Mouse (Mus musculus) neutrophil, adult 59 days (primary cell): ENCODE measurements around the gene Spin2f. TPM values are rescaled to one million over a fixed set of nuclear protein-coding genes. Genes with fewer than 3 reads are reported as not detected.

Experiments used
- total RNA-seq, 2 experiments: library from RNA; stranded (reverse); gene quantifications; 1 replicate in 1 of 2; 2 replicates in 1 of 2; pipeline ENCODE4 v1.2.4; 2023

Gene Spin2f
- not detected for total RNA-seq

DNA sequence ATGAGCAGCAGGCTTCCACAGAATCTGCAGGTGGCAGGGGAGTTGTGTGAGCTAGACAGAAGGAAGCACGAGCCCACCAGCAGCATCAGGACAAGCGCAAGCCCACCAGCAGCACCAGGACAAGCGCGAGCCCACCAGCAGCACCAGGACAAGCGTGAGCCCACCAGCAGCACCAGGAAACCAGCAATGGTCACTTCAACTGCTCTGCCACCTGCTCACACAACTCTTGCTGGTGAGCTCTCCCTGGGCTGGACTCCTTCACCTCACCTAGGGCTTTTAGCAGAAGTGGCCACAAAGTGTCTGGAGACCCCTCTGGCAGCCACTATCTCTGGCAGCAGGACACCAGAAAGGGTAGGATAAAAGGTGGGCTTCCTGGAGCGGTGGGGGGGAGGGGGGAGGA is at the start of gene Spin2f:
Gene Spin2f, plus strand, starts transcription at position 301 of the 400 bp plus-strand sequence.

Other genes starting within 250 kb of the Spin2f start
- gene Btbd35f29, start 136.2 kb upstream of the Spin2f start, total RNA-seq, result not detected
- not detected for gene Btbd35f26, start 82.6 kb downstream of the Spin2f start, total RNA-seq
- not detected for gene Btbd35f19, start 130.0 kb downstream of the Spin2f start, total RNA-seq